Mouse (Mus musculus) skeletal muscle tissue, adult 2 months (tissue): Measurements from ENCODE around the gene Gpr55.

Experiments
- DNase-seq: peaks from one replicate; pipeline ENCODE4 v3.0.0-alpha.2; 2012; ENCODE audit warnings: low read depth, low spot score

Gene Gpr55

GRCm38 (mm10) chr1:85915890-85916289 is 44.9 kb downstream of the Gpr55 start:
- DNase-seq: no peak

GRCm38 (mm10) chr1:85913078-85913755 is 47.6 kb downstream of the Gpr55 start:
- DNase-seq: no peak

- no peak for DNase-seq
Observed at GRCm38 (mm10) chr1:85908754-85909590, 51.8 kb downstream of the Gpr55 start.

GRCm38 (mm10) chr1:85906892-85907291 is 53.9 kb downstream of the Gpr55 start:
- no peak for DNase-seq

GRCm38 (mm10) chr1:85902108-85902561 is 58.7 kb downstream of the Gpr55 start:
- peak; percentile 33 for DNase-seq

GRCm38 (mm10) chr1:85901516-85902107 is 59.2 kb downstream of the Gpr55 start:
- DNase-seq: no peak

- peak; percentile 35 for DNase-seq
Observed at GRCm38 (mm10) chr1:85900521-85901333, 60.1 kb downstream of the Gpr55 start.

- DNase-seq: no peak
Observed at GRCm38 (mm10) chr1:85899388-85899761, 61.4 kb downstream of the Gpr55 start.

GRCm38 (mm10) chr1:85898761-85899387 is 61.9 kb downstream of the Gpr55 start:
- DNase-seq: no peak

GRCm38 (mm10) chr1:85897901-85898760 is 62.7 kb downstream of the Gpr55 start:
- DNase-seq: no peak

GRCm38 (mm10) chr1:85896781-85897700 is 63.8 kb downstream of the Gpr55 start:
- no peak for DNase-seq

- DNase-seq: no peak
Observed at GRCm38 (mm10) chr1:85896110-85896509, 64.7 kb downstream of the Gpr55 start.

GRCm38 (mm10) chr1:85895391-85895837 is 65.4 kb downstream of the Gpr55 start:
- DNase-seq: peak; percentile 30

- no peak for DNase-seq
Observed at GRCm38 (mm10) chr1:85894748-85895360, 66.0 kb downstream of the Gpr55 start.

GRCm38 (mm10) chr1:85894231-85894747 is 66.5 kb downstream of the Gpr55 start, which contains the start of gene Itm2c:
Gene Itm2c (plus strand): TSS chr1:85894281.
- DNase-seq: peak; percentile 50
